Mouse (Mus musculus) midbrain, embryonic 16.5 days (tissue): ENCODE results near the gene Rfx2. TPM values are rescaled to one million over a fixed set of nuclear protein-coding genes. Genes with fewer than 3 reads are reported as not detected.

Source experiments
- ATAC-seq: fragments of 200-750 bp; cut with Nextera tagmentation; 2 replicates; pipeline ENCODE4 v1.8.0; 2017; ENCODE audit warnings: moderate TSS enrichment
- H3K27ac ChIP-seq: fragments of 300-500 bp; sonication (generic); 2 replicates; pipeline ENCODE4 v1.5.1; 2014; ENCODE audit warnings: mild to moderate bottlenecking, low read length, mixed read lengths
- H3K27me3 ChIP-seq: fragments of 300-500 bp; sonication (generic); 2 replicates; pipeline ENCODE4 v1.6.1; 2014; ENCODE audit warnings: low read depth, low read length, mixed read lengths; ENCODE audit not compliant: control insufficient read depth, insufficient read depth
- H3K36me3 ChIP-seq: fragments of 300-500 bp; sonication (generic); 2 replicates; pipeline ENCODE4 v1.6.1; 2014; ENCODE audit warnings: mild to moderate bottlenecking, low read length, moderate library complexity, mixed read lengths; ENCODE audit not compliant: control insufficient read depth, insufficient read depth
- H3K4me1 ChIP-seq: fragments of 300-500 bp; sonication (generic); 2 replicates; pipeline ENCODE4 v1.6.1; 2014; ENCODE audit warnings: mild to moderate bottlenecking, low read length, mixed read lengths; ENCODE audit not compliant: control insufficient read depth, insufficient read depth
- H3K4me2 ChIP-seq: fragments of 300-500 bp; sonication (generic); 2 replicates; pipeline ENCODE4 v1.6.1; 2014; ENCODE audit warnings: mild to moderate bottlenecking, low read length, mixed read lengths
- H3K4me3 ChIP-seq: fragments of 300-500 bp; sonication (generic); 2 replicates; pipeline ENCODE4 v1.5.1; 2014; ENCODE audit warnings: low read depth, mild to moderate bottlenecking, low read length, moderate library complexity, mixed read lengths
- H3K9ac ChIP-seq: fragments of 300-500 bp; sonication (generic); 2 replicates; pipeline ENCODE4 v1.6.1; 2014; ENCODE audit warnings: low read depth, low read length, mixed read lengths
- H3K9me3 ChIP-seq: fragments of 300-500 bp; sonication (generic); replicated peaks from 2 replicates; pipeline ENCODE4 v1.6.1; 2014; ENCODE audit warnings: mild to moderate bottlenecking, low read length, mixed read lengths; ENCODE audit not compliant: control insufficient read depth, poor library complexity, severe bottlenecking
- WGBS: fragments of 180-500 bp; shearing (Covaris S2); extraction: QIAGEN DNeasy Blood & Tissue Kit; methylation state at CpG from one replicate; pipeline ENCODE4 v1.1.7; 2014; 5-methylcytosine and 5-hydroxymethylcytosine counted together
- polyA plus RNA-seq: library from polyadenylated mRNA; unstranded; fragments of >200 nt; fragmentation: Nextera tagmentation; extraction: Ambion mirVana; gene quantifications from 2 replicates; pipeline ENCODE4 v1.2.1, GENCODE M21; 2015

Gene Rfx2
- polyA plus RNA-seq = 3.9 and 4.8 TPM in 2 replicates

GRCm38 (mm10) chr17:56830411-56831110 lies at the start of gene Rfx2:
Gene Rfx2, minus strand, starts transcription at chr17:56831013.
- no peaks in the 10 kb centered on the region for H3K36me3 ChIP-seq
- peaks cover 15% of the 10 kb centered on the region for H3K4me1 ChIP-seq
- H3K4me2 ChIP-seq = peak within 1 kb of the TSS; percentile 88
- peaks cover 6% of the 10 kb centered on the region for H3K27me3 ChIP-seq
- H3K9ac ChIP-seq = peak within 1 kb of the TSS; percentile 63
- no peaks in the 10 kb centered on the region for H3K9me3 ChIP-seq
- H3K27ac ChIP-seq = no peak within 1 kb of the TSS
- peak within 1 kb of the TSS; percentile 66 for H3K4me3 ChIP-seq
- no peak; the same call in 1 of the 2 replicates for ATAC-seq
- under 1% methylated on average over 19 of the region's 62 CpGs for WGBS

- H3K4me2 ChIP-seq = no peak overlapping the region
- no peaks in the 10 kb centered on the region for H3K27me3 ChIP-seq
- H3K9me3 ChIP-seq = no peaks in the 10 kb centered on the region
- H3K36me3 ChIP-seq = no peaks in the 10 kb centered on the region
- H3K4me3 ChIP-seq = no peak overlapping the region
- H3K9ac ChIP-seq = no peak overlapping the region
- no peaks in the 10 kb centered on the region for H3K4me1 ChIP-seq
- no peak for ATAC-seq
- no peak overlapping the region for H3K27ac ChIP-seq
- WGBS = 91% methylated on average over 19 of the region's 19 CpGs
These were observed 46.6 kb upstream of the Rfx2 start for GRCm38 (mm10) chr17:56877426-56877825.

DNA sequence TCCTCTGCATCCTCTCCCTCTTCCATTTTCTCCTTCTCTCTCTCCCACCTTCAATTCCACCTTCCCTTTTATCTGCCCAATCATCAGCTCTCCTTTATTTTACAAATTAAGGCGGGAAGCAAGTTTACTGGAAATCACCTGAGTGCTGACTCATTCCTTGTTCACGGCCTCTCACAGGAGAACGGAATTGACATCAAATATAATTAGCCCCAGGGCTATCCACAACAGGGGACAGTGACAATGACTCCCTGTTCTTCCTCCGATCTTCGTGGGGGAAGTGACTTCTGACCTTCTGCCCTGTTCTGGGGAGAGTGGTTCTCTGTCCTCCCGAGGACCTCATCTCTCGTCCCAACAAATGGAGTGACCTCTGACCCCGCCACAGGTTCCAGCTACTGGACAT lies 46.2 kb upstream of the Rfx2 start:
- WGBS = 76% methylated on average over 8 of the region's 8 CpGs

DNA sequence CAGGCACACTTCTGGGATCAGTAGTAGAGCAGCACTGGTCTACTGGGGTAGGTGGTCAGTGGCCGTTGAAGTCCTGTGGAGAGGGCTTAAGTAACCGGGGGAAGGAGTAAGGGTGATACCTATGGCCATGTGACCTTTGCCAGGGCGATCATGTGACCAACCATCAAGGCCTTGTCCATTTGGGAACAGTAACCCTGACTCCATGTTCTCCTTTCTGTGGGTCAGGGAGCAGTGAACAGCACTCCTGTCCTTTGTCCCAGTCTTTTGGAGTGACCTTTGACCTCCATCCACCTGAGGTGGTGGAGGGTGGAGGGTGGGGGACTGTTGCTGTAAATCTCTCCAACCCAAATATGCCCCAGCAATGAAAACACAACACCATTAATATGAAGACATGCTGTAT lies 45.7 kb upstream of the Rfx2 start:
- no peak overlapping the region for H3K4me3 ChIP-seq
- no peaks in the 10 kb centered on the region for H3K36me3 ChIP-seq
- no peaks in the 10 kb centered on the region for H3K27me3 ChIP-seq
- H3K4me1 ChIP-seq = no peaks in the 10 kb centered on the region
- ATAC-seq = no peak
- no peak overlapping the region for H3K4me2 ChIP-seq
- H3K9me3 ChIP-seq = no peaks in the 10 kb centered on the region
- H3K9ac ChIP-seq = no peak overlapping the region
- no peak overlapping the region for H3K27ac ChIP-seq
- WGBS = 85% methylated on average over 3 of the region's 3 CpGs

More for the DNA sequence above, 46.2 kb upstream of the Rfx2 start:
- Histone ChIP-seq H3K4me1 (no peaks in the 10 kb centered on the region), H3K4me2 (no peak overlapping the region), H3K27ac (no peak overlapping the region), H3K36me3 (no peaks in the 10 kb centered on the region), H3K9ac (no peak overlapping the region), H3K27me3 (no peaks in the 10 kb centered on the region), H3K4me3 (no peak overlapping the region), H3K9me3 (no peaks in the 10 kb centered on the region)
- ATAC-seq = no peak

DNA sequence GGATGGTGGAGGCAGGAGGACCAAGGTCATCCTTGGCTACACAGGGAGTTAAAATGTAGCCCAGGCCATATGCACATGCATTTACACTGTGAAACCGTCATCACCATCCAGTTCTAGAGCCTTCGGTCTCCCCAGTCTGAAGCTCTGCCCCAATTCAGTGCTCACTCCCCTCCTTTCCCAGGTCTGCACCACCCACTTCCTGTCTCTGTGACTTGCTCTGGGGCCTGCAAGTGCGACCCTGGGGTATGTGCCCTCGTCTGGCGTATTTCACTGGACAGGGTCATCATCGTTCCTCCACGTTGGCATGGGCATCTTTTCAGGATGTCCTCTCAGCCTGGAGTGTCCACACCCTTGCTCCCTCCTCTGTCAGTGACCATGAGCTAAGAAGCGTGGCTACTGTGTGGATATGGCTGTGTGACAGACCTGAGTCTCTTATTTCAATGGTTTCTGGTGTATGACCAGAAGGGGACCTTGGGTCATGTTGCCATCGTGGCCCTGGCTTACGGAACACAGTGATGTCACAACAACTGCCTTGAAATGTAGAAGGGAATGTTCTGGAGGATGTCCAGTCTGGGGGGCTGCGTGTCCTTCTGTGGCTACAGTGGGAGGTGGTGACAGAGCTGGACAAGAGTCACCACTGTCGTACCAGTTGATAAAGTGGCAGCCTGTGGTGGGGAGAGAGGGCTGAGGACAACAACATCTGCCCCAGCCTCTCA lies 44.3 kb upstream of the Rfx2 start, which contains the start of gene 1700061G19Rik:
Gene 1700061G19Rik (plus strand): TSS at position 542 of the 716 bp plus-strand sequence.
- ATAC-seq = no peak
- H3K36me3 ChIP-seq = no peaks in the 10 kb centered on the region
- H3K27me3 ChIP-seq = no peaks in the 10 kb centered on the region
- no peak within 1 kb of the TSS for H3K4me2 ChIP-seq
- H3K27ac ChIP-seq = no peak within 1 kb of the TSS
- no peak within 1 kb of the TSS for H3K9ac ChIP-seq
- H3K9me3 ChIP-seq = no peaks in the 10 kb centered on the region
- H3K4me1 ChIP-seq = no peaks in the 10 kb centered on the region
- no peak within 1 kb of the TSS for H3K4me3 ChIP-seq
- WGBS = 89% methylated on average over 12 of the region's 12 CpGs

DNA sequence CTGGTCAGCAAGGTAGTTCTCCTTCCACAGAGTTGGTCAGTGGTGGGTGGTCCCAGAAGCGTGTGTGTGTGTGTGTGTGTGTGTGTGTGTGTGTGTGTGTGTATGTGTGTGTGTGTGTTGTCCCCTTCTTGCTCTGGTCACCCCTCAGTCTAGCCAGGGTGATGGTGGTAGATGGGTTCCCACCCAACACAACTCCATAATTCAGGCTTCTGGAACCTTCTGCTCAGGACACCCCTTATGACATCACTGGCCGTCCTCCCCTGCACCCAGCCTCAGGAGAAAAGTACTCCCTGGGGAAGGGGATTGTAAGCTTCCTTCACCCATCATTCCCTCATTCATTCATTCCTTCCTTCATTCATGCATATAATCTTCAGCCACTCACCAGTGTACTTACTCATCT lies 43.4 kb upstream of the Rfx2 start, which contains the start of gene Acsbg2:
Gene Acsbg2 (minus strand): TSS at position 211 of the 400 bp plus-strand sequence.
- H3K9ac ChIP-seq = no peak within 1 kb of the TSS
- no peaks in the 10 kb centered on the region for H3K4me1 ChIP-seq
- H3K27ac ChIP-seq = no peak within 1 kb of the TSS
- H3K9me3 ChIP-seq = no peaks in the 10 kb centered on the region
- 100% methylated on average over 2 of the region's 2 CpGs for WGBS
- no peaks in the 10 kb centered on the region for H3K27me3 ChIP-seq
- no peak within 1 kb of the TSS for H3K4me2 ChIP-seq
- no peak for ATAC-seq
- no peak within 1 kb of the TSS for H3K4me3 ChIP-seq
- no peaks in the 10 kb centered on the region for H3K36me3 ChIP-seq

DNA sequence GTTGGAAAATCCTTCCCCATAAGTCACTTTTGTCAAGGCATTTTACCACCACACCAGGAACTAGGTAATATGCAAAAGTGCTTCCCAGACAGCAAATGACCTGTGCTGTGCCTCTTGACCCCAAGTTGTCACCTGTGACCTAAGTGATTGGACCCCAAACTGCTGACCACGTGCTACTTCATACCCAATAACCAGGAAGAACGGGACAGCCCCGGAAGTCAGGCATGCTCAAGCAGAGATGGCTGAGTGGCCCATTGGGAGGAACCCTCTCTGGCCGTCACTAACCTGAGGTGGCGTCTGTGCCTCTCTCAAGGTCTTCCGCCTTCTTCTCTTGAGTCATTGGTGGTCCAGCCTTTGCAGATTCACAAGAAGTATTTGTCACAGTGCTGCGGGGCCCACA lies 41.7 kb upstream of the Rfx2 start:
- Histone ChIP-seq H3K9me3 (no peaks in the 10 kb centered on the region), H3K4me2 (no peak overlapping the region), H3K27ac (no peak overlapping the region), H3K4me1 (no peaks in the 10 kb centered on the region), H3K36me3 (no peaks in the 10 kb centered on the region), H3K27me3 (no peaks in the 10 kb centered on the region), H3K9ac (no peak overlapping the region), H3K4me3 (no peak overlapping the region)
- 79% methylated on average over 7 of the region's 7 CpGs for WGBS
- no peak for ATAC-seq

DNA sequence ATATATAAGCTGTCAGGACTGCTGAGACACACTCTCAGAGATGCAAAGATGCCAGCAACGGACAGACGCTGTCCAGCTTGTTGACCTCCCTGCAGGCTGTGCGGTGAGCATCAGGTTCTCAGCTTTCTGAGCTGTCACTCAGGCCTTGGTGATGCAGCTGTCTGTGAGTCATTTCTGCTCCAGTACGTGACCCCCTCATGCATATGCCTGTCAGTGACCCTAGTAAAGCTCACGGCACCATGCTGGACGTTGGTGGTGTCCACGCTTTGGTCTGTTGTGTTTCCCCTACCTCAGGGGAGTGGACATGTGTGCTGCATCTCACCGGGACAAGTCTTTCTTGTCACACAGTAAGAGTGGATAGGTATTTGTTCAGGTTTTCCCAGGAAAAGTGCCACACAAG lies 41.0 kb upstream of the Rfx2 start:
- Histone ChIP-seq H3K27ac (no peak overlapping the region), H3K9me3 (no peaks in the 10 kb centered on the region), H3K27me3 (no peaks in the 10 kb centered on the region), H3K36me3 (no peaks in the 10 kb centered on the region), H3K9ac (no peak overlapping the region), H3K4me3 (no peak overlapping the region), H3K4me2 (no peak overlapping the region), H3K4me1 (no peaks in the 10 kb centered on the region)
- WGBS = 70% methylated on average over 8 of the region's 8 CpGs
- ATAC-seq = no peak

- no peaks in the 10 kb centered on the region for H3K4me1 ChIP-seq
- no peaks in the 10 kb centered on the region for H3K36me3 ChIP-seq
- H3K9ac ChIP-seq = no peak overlapping the region
- H3K27ac ChIP-seq = no peak overlapping the region
- H3K4me3 ChIP-seq = no peak overlapping the region
- 81% methylated on average over 15 of the region's 15 CpGs for WGBS
- ATAC-seq = no peak
- no peak overlapping the region for H3K4me2 ChIP-seq
- no peaks in the 10 kb centered on the region for H3K9me3 ChIP-seq
- no peaks in the 10 kb centered on the region for H3K27me3 ChIP-seq
These were observed 39.6 kb upstream of the Rfx2 start for GRCm38 (mm10) chr17:56870287-56870953.
